Mouse (Mus musculus) heart, postnatal 0 days (tissue): ENCODE data around the gene Gm1123.

ENCODE experiments used
- CTCF ChIP-seq: IDR thresholded peaks from 2 replicates; pipeline ENCODE4 v1.5.1; 2016; ENCODE audit warnings: antibody characterized with exemption, control low read depth, low read depth
- EP300 ChIP-seq: IDR thresholded peaks from 2 replicates; pipeline ENCODE4 v1.6.1; 2016; ENCODE audit warnings: antibody characterized with exemption, low read depth

DNA sequence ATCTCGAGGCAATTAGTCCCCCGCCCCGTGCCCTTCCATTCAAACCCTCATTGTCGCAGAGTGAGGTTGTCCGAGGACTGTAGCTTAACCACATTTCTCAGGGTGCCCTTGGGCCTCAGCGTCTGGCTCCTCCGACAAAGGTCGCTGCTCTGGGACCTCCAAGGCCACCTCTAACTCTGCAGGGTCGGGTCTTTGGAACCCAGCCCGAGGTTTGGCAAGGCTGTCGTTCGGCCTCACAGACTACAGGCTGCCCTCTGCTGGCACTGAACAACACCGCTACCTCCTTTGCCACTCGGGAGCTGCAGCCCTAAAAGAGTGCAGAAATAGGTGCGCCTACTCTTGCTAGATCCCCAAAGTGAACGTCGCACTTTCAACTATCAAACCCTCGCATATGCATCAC, 70.4 kb downstream of the Gm1123 start:
- peak; percentile 57 for TF ChIP-seq CTCF
- TF ChIP-seq EP300: no peak
